Mouse (Mus musculus): ENCODE data around the gene Ccl7.
A peak's percentile ranks its signal among the peaks of the same experiment; 100 is the strongest.

The Ccl7 gene

GRCm38 (mm10) chr11:82035356-82035755 lies 10.2 kb upstream of the Ccl7 start, which contains the start of gene Ccl2:
TSS of gene Ccl2 (plus strand) at chr11:82035571.
- peak; percentile 90 for DNase-seq (ENCODE audit: low read depth, low spot score)

GRCm38 (mm10) chr11:82035857-82036256 lies 9.7 kb upstream of the Ccl7 start:
- peak; percentile 52 for DNase-seq (ENCODE audit: low read depth, low spot score)

- no peak for DNase-seq (ENCODE audit: low read depth, low spot score)
Observed at GRCm38 (mm10) chr11:82038535-82038934, 7.0 kb upstream of the Ccl7 start, which contains the start of gene Gm17268. TSS of gene Gm17268 (minus strand) at chr11:82038562.

GRCm38 (mm10) chr11:82039132-82039660 lies 6.3 kb upstream of the Ccl7 start:
- no peak for DNase-seq (ENCODE audit: low read depth, low spot score)

- peak; percentile 14 for DNase-seq (ENCODE audit: low read depth, low spot score)
Observed at GRCm38 (mm10) chr11:82041671-82042080, 3.8 kb upstream of the Ccl7 start.

GRCm38 (mm10) chr11:82047746-82048415 lies 2.4 kb downstream of the Ccl7 start:
- DNase-seq (ENCODE audit: low read depth, low spot score): peak; percentile 56

- DNase-seq (ENCODE audit: low read depth, low spot score): no peak
Observed at GRCm38 (mm10) chr11:82053849-82054248, 8.3 kb downstream of the Ccl7 start.

GRCm38 (mm10) chr11:82057646-82058045 lies 12.1 kb downstream of the Ccl7 start, which contains the start of gene Ccl11:
TSS of gene Ccl11 (plus strand) at chr11:82057823.
- DNase-seq (ENCODE audit: low read depth, low spot score): peak; percentile 32

GRCm38 (mm10) chr11:82062226-82062625 lies 16.7 kb downstream of the Ccl7 start:
- DNase-seq (ENCODE audit: low read depth, low spot score): no peak

- no peak for DNase-seq (ENCODE audit: low read depth, low spot score)
Observed at GRCm38 (mm10) chr11:82063454-82063853, 17.9 kb downstream of the Ccl7 start.

GRCm38 (mm10) chr11:82066953-82067571 lies 21.6 kb downstream of the Ccl7 start:
- DNase-seq (ENCODE audit: low read depth, low spot score): no peak

- DNase-seq (ENCODE audit: low read depth, low spot score): no peak
Observed at GRCm38 (mm10) chr11:82071076-82071475, 25.6 kb downstream of the Ccl7 start.

GRCm38 (mm10) chr11:82072374-82072773 lies 26.9 kb downstream of the Ccl7 start:
- peak; percentile 27 for DNase-seq (ENCODE audit: low read depth, low spot score)

- DNase-seq (ENCODE audit: low read depth, low spot score): no peak
Observed at GRCm38 (mm10) chr11:82072984-82073383, 27.5 kb downstream of the Ccl7 start.

- no peak for DNase-seq (ENCODE audit: low read depth, low spot score)
Observed at GRCm38 (mm10) chr11:82073686-82074085, 28.2 kb downstream of the Ccl7 start.

GRCm38 (mm10) chr11:82077031-82077430 lies 31.5 kb downstream of the Ccl7 start:
- DNase-seq (ENCODE audit: low read depth, low spot score): no peak

GRCm38 (mm10) chr11:82078136-82078730 lies 32.7 kb downstream of the Ccl7 start:
- no peak for DNase-seq (ENCODE audit: low read depth, low spot score)

GRCm38 (mm10) chr11:82080865-82081264 lies 35.4 kb downstream of the Ccl7 start:
- no peak for DNase-seq (ENCODE audit: low read depth, low spot score)

GRCm38 (mm10) chr11:82084360-82084759 lies 38.8 kb downstream of the Ccl7 start:
- DNase-seq (ENCODE audit: low read depth, low spot score): no peak

All from brain, adult 2 months (tissue).